Mouse (Mus musculus) fat pad, adult 2 months (tissue): ENCODE measurements at regions not wholly inside any gene's neighbourhood (a gene's known extent, or its start where the extent isn't known, plus 50 kb on each side); places are given as distances from the start of the nearest gene placed in this dataset.
"Not testable (repeated sequence)": the region's sequence is repeated elsewhere in the genome, so short reads cannot be mapped to it uniquely, and the experiment has no call there.

Experiments
- DNase-seq: peaks from one replicate; pipeline ENCODE4 v3.0.0-alpha.2; 2011; ENCODE audit warnings: low read depth, low spot score; ENCODE audit errors: extremely low read depth

DNA sequence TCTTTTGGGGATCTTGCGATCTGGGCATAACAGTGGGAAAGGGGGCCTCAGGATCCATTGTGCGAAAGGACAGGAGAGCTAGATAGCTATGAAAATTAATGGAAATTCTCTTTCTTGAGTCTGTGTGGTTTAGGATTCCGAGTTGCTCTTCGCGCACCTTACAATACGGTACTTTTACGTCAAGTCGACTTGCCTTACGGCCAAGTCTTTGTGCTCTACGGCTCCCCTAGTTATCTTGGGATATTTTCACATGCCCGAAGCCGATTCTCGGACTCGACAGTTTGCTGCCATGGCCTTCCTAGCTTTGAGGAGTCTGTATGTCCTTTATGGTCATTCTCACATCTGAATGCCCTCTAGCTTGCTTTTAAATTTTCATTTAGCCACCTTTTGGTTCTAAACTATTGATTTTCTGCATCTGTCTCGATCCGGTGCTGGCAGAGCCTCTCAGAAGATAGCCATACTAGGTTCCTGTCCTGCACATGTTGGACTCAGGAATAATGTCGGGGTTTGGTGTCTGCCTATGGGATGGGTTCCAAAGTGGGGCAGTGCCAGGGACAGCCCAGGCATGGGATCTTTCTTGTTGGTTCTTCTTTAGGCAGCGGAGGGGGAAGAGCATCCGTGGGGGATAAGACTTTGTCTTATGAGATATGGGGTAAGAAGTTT, 109.0 kb upstream of the Olfr1324 start:
- peak; percentile 8 for DNase-seq

DNA sequence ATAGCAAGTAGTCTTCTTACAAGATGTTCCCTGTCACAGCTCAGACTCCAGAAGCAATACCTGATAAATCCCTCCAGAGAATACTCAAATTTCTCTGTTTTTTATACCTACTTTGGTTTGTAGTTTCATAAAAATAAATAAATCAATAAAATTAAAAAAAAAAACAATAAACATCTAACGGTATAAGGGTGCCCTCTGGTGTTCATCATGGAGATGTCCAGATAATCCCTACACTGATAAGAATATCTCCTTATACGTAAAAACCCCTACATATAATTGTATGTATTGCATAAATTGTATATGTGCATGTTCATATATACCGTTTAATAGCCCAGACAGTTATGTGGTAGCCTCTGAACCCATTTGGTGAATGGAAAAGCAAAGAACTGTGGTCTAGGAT, 75.7 kb upstream of the Olfr1324 start:
- DNase-seq, result no peak

GRCm38 (mm10) chrX:50501181-50501580, 72.9 kb upstream of the Olfr1324 start:
- no peak for DNase-seq

DNA sequence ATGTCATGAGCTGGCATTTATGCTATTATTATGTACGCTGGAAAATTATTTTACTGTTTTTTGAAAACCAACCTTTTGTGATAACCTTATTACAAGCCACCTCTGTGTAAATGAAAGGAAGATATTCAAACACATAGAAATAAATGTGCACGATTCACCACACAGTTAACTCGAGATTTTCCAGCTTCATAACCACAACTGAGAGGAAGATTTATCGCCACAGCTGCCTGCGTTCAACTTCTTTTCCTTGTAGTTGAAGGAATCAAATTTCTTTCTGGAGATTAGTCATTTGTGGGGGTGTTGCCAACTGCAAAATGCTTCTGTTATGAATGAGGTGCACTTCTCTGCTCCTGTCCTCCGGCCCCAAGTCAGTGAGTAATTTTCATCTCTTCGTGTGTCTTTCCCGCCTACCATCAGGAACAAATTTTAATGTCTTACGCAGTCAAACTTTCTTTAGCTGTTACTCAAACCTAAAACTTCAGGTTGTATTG, 62.2 kb upstream of the Olfr1324 start:
- DNase-seq, result not testable (repeated sequence)
